Mouse (Mus musculus) left cerebral cortex, postnatal 14 days (tissue): ENCODE results near the gene Gm10959. TPM values are rescaled to one million over a fixed set of nuclear protein-coding genes. Genes with fewer than 3 reads are reported as not detected.

Source experiments
- DNase-seq, 2 experiments: peaks; one replicate each; pipeline ENCODE4 v3.0.0; 2021 to 2022; ENCODE audit warnings: low spot score in 2 of 2, mixed read lengths in 1 of 2
- intact Hi-C: fragments of 180-260 bp; cut with DNase I; formaldehyde crosslinking; loops from one replicate; pipeline ENCODE4 v1.15.1; 2025
- total RNA-seq, 2 experiments: library from RNA; stranded (reverse); gene quantifications; 2 replicates each; pipeline ENCODE4 v1.2.3; 2021

The Gm10959 gene
- total RNA-seq, 2 experiments from 2014 or later = not detected

GRCm38 (mm10) chr3:122898254-122898653 lies 20.9 kb downstream of the Gm10959 start:
- intact Hi-C loops = no loop called here
- DNase-seq = no peak

GRCm38 (mm10) chr3:122895189-122895731 lies 23.9 kb downstream of the Gm10959 start:
- DNase-seq = no peak
- intact Hi-C loops = no loop called here

GRCm38 (mm10) chr3:122894772-122895171 lies 24.4 kb downstream of the Gm10959 start, which contains the start of gene Fabp2:
Fabp2 (plus strand) TSS chr3:122895072.
- intact Hi-C loops = no loop called here
- no peak for DNase-seq

GRCm38 (mm10) chr3:122888371-122888819 lies 30.8 kb downstream of the Gm10959 start:
- intact Hi-C loops = no loop called here
- no peak for DNase-seq

- no peak for DNase-seq
Observed at GRCm38 (mm10) chr3:122887505-122888301, 31.5 kb downstream of the Gm10959 start.

GRCm38 (mm10) chr3:122878705-122879315 lies 40.4 kb downstream of the Gm10959 start:
- intact Hi-C loops = no loop called here
- DNase-seq = no peak

More at GRCm38 (mm10) chr3:122887505-122888301, 31.5 kb downstream of the Gm10959 start:
- intact Hi-C loops = no loop called here

- no peak for DNase-seq
- intact Hi-C loops = no loop called here
Observed at GRCm38 (mm10) chr3:122877543-122877942, 41.6 kb downstream of the Gm10959 start.

- intact Hi-C loops = no loop called here
- DNase-seq = no peak
Observed at GRCm38 (mm10) chr3:122876870-122877269, 42.3 kb downstream of the Gm10959 start.

- no peak for DNase-seq
- intact Hi-C loops = no loop called here
Observed at GRCm38 (mm10) chr3:122871596-122871995, 47.6 kb downstream of the Gm10959 start.

- DNase-seq = no peak
- intact Hi-C loops = no loop called here
Observed at GRCm38 (mm10) chr3:122868270-122868669, 50.9 kb downstream of the Gm10959 start.

- intact Hi-C loops = no loop called here
- no peak for DNase-seq
Observed at GRCm38 (mm10) chr3:122865092-122865491, 54.1 kb downstream of the Gm10959 start.

Other genes starting within 250 kb of the Gm10959 start
- 10 to 100 TPM; 11.1 to 11.2 TPM for gene Pde5a, start 190.4 kb downstream of the Gm10959 start, total RNA-seq
- not detected for gene Fabp2, start 24.3 kb downstream of the Gm10959 start, total RNA-seq
- gene 1810037I17Rik, start 4.8 kb upstream of the Gm10959 start, total RNA-seq = 10 to 100 TPM; 52.6 to 57.9 TPM
- gene Usp53, start 65.2 kb upstream of the Gm10959 start, total RNA-seq = 10 to 100 TPM; 18.4 to 21.8 TPM
- not detected for gene Myoz2, start 115.7 kb upstream of the Gm10959 start, total RNA-seq